Mouse (Mus musculus) embryonic fibroblast, embryonic 13.5 days (primary cell): ENCODE results near the gene Nos1.

Experiments used
- CTCF ChIP-seq: IDR thresholded peaks from 2 replicates; pipeline ENCODE4 v1.5.1; 2011; ENCODE audit warnings: mild to moderate bottlenecking, control low read depth, low read length, moderate library complexity, borderline replicate concordance; ENCODE audit not compliant: insufficient read depth
- POLR2A ChIP-seq: IDR thresholded peaks from 2 replicates; pipeline ENCODE4 v1.6.1; 2011; ENCODE audit warnings: low read depth, mild to moderate bottlenecking, control low read depth, low read length, moderate library complexity

DNA sequence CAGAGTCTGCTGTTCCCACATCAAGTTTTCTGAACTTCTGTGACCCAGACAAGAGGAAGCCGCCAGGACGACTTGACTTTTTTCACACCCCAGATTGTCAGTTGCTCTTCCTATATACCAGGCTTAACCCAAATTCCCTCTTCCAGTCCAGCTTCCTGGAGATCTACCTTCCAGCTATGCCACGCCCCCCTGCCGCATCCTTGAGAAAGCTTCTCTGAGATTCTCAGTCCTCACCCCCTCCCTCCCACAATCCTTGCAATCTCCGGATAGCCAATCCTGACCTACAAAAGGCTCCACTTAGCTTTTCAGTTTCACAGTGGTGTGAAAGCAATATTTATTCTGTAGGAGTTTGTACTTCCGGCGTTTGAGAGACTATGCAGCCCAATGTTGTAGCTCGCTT, 110.0 kb downstream of the Nos1 start:
- TF ChIP-seq CTCF (no peak), POLR2A (no peak)
